11 mouse cellular contexts compared by ENCODE assay signal in the genomic region with DNA sequence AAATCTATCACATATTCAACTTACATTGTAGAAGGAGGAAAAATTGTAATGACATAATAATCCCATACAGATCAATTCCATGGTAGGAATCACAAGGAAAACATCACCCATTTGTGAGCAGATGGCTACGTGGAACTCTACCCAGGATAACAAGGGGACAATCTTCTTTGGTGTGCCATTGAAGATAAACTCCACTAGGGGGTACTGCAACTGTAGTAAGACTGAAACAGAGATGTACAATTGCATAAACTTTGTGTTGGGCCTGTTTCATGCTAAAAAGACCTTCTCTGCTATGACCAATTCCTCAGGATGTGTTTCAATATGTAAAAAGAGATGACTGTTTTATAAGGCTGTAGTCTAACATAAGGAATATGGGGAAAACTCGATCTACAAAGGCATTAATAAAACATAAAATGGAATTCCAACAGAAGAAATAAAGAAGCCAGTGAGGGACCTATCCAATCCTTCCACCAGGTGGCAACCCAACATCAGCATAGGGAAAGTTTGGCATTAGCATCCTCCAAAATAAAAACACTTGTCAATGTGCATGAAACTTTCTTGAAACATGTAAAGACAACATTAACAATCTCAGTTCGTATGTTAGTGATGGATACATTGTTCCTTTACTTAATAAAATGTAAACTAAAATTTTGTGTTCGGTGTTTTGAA. TPM values are rescaled to one million over a fixed set of nuclear protein-coding genes. Genes with fewer than 3 reads are reported as not detected.
A peak's percentile ranks its signal among the peaks of the same experiment; 100 is the strongest.
DNase-seq lines count a peak whose midpoint lies in the region.
"Had no signal": no experiment of that assay in that cellular context is flagged by ENCODE, and none has a peak within 500 bp of the region (broad histone marks: within the 10 kb centered on the region; RNA-seq: fewer than 3 reads in every experiment).

No protein-coding gene starts in this region.

- peak; percentile 26 for DNase-seq in adrenal gland, postnatal 10 days
- DNase-seq in adrenal gland, postnatal 14 days: no peak
- DNase-seq in kidney, postnatal 14 days: peak; percentile 7
- no peak for DNase-seq in kidney, adult 8-10 months
- DNase-seq in right cerebral cortex, postnatal 4 days: peak; percentile 15
- DNase-seq in right cerebral cortex, adult 18-20 months: no peak
- DNase-seq in splenic B cell, adult 2 months (ENCODE audit: low read depth, low spot score): peak; percentile 3
- no peak for DNase-seq in frontal cortex, postnatal 25 days (ENCODE audit: low spot score in 2 of 2)
- DNase-seq: B cell, adult 2 months had no signal

- H3K27me3 ChIP-seq in splenic B cell, adult 2 months (ENCODE audit: control insufficient read depth, insufficient read depth, low read length, poor library complexity, severe bottlenecking): no peaks in the 10 kb centered on the region
- H3K27me3 ChIP-seq: forebrain, embryonic 13.5 days; heart, embryonic 12.5 days had no signal

- no peaks in the 10 kb centered on the region for H3K36me3 ChIP-seq in splenic B cell, adult 2 months (ENCODE audit: control insufficient read depth, insufficient read depth, low read length, poor library complexity, severe bottlenecking)
- H3K36me3 ChIP-seq: heart, embryonic 12.5 days had no signal

RNA-seq across cellular contexts. Expression of a gene that starts 15.1 kb away (rescaled TPM):
- 100 to 1,000 TPM; 522 to 573 TPM for total RNA-seq in adrenal gland, postnatal 10 days (2021)
- total RNA-seq in adrenal gland, postnatal 14 days (2021): 469 and 509 TPM in 2 replicates

Comparison
In these comparisons a context has a peak if more than half of its experiments do, and no peak if none do; other contexts are left out.
1. DNase-seq: peak in adrenal gland, postnatal 10 days (single experiment), kidney, postnatal 14 days (single experiment), right cerebral cortex, postnatal 4 days (single experiment) and splenic B cell, adult 2 months (single experiment); none in adrenal gland, postnatal 14 days (single experiment), kidney, adult 8-10 months (0 of 2), right cerebral cortex, adult 18-20 months (single experiment) and frontal cortex, postnatal 25 days (0 of 2).